ENCODE assay signal across 8 mouse cellular contexts in the genomic region with DNA sequence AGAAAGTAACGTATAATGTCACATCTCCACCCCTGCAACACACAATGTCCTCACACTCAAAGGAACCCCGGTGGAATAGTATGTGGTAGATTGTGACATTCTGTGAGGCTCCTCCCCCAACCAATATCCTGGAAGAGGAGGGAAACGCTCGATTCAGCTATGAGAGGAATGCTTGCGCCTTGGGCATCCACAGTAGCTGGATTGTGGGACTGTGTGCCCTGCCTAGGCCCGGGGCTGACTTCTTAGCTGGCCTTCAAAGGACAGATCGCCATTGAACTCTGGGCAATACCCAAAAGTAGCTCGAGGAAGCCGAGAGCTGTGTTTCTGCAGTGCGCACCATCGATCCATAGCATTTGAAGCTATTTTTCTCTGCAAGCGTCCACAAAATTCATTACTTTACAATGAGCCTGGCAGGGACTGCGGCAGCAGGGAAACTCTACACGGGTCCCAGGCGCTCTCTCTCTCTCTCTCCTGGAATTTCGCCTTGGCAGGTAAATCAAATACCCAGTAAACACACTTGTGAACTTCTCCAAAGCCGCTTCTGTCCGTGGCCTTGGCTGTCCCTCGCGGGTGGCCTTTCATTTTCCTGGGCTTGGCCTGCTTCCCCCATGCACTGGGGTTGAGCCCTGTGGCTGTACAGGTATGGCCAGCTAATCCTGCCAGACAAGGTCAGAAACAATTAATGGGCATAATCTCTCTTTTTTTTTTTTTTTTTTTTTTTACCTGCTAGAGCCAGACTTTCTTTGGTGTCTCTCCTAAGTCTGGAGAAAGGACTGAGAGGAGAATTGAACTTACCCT. TPM values are rescaled to one million over a fixed set of nuclear protein-coding genes. Genes with fewer than 3 reads are reported as not detected.
DNase-seq lines count a peak whose midpoint lies in the region; ATAC-seq lines count a peak whose summit lies in the region.

No protein-coding gene starts in this region.

- H3K27ac ChIP-seq in kidney, embryonic 16.5 days (ENCODE audit: low read length): peak overlapping the region; percentile 44; the same call in 1 of the 2 replicates
- H3K27ac ChIP-seq in forebrain, embryonic 13.5 days: peak overlapping the region; percentile 19; the same call in 1 of the 2 replicates
- peak overlapping the region; percentile 45; the same call in 1 of the 2 replicates for H3K27ac ChIP-seq in midbrain, embryonic 14.5 days (replicated peaks; ENCODE audit: low read depth, low read length)

- H3K4me3 ChIP-seq in kidney, embryonic 16.5 days (ENCODE audit: low read length): no peak overlapping the region
- H3K4me3 ChIP-seq in forebrain, embryonic 13.5 days: no peak overlapping the region
- no peak overlapping the region for H3K4me3 ChIP-seq in midbrain, embryonic 14.5 days (replicated peaks; ENCODE audit: low read depth, low read length)

- no peak overlapping the region for H3K4me2 ChIP-seq in kidney, embryonic 16.5 days (replicated peaks; ENCODE audit: low read depth, low read length)
- H3K4me2 ChIP-seq in forebrain, embryonic 13.5 days: no peak overlapping the region
- no peak overlapping the region for H3K4me2 ChIP-seq in midbrain, embryonic 14.5 days (ENCODE audit: low read length)

- H3K9me3 ChIP-seq in kidney, embryonic 16.5 days (ENCODE audit: low read length): no peaks in the 10 kb centered on the region
- H3K9me3 ChIP-seq in forebrain, embryonic 13.5 days (replicated peaks): no peaks in the 10 kb centered on the region
- no peaks in the 10 kb centered on the region for H3K9me3 ChIP-seq in midbrain, embryonic 14.5 days (ENCODE audit: control insufficient read depth, low read length)

- no peaks in the 10 kb centered on the region for H3K27me3 ChIP-seq in kidney, embryonic 16.5 days (ENCODE audit: insufficient read depth, low read length)
- H3K27me3 ChIP-seq in forebrain, embryonic 13.5 days: no peaks in the 10 kb centered on the region
- H3K27me3 ChIP-seq in midbrain, embryonic 14.5 days (ENCODE audit: control insufficient read depth, insufficient read depth, low read length): no peaks in the 10 kb centered on the region

- H3K36me3 ChIP-seq in kidney, embryonic 16.5 days (ENCODE audit: insufficient read depth, low read length): no peaks in the 10 kb centered on the region
- no peaks in the 10 kb centered on the region for H3K36me3 ChIP-seq in forebrain, embryonic 13.5 days (ENCODE audit: poor library complexity, severe bottlenecking)
- no peaks in the 10 kb centered on the region for H3K36me3 ChIP-seq in midbrain, embryonic 14.5 days (ENCODE audit: control insufficient read depth, insufficient read depth, low read length)

- ATAC-seq in kidney, embryonic 16.5 days (ENCODE audit: low FRiP score, low TSS enrichment): no peak
- ATAC-seq in forebrain, embryonic 13.5 days: no peak
- ATAC-seq in midbrain, embryonic 14.5 days (ENCODE audit: low FRiP score, low TSS enrichment): no peak
- ATAC-seq in megakaryocyte progenitor cell, adult 5-6 weeks (replicated peaks; ENCODE audit: poor library complexity): no peak

- WGBS in kidney, embryonic 16.5 days: 34% methylated on average over 20 of the region's 20 CpGs
- WGBS in forebrain, embryonic 13.5 days: 50% methylated on average over 20 of the region's 20 CpGs
- 51% methylated on average over 20 of the region's 20 CpGs for WGBS in midbrain, embryonic 14.5 days

- peak; percentile 51 for DNase-seq in adrenal gland, adult 2 months
- no peak for DNase-seq in adrenal gland, postnatal 4 days (ENCODE audit: low spot score in 2 of 2)
- DNase-seq in kidney, adult 9 months: no peak
- DNase-seq in midbrain, embryonic 14.5 days: no peak
- DNase-seq in cerebellum, adult 8-10 months: no peak

- H3K4me1 ChIP-seq in kidney, embryonic 16.5 days (ENCODE audit: insufficient read depth, low read length): peaks cover 36% of the 10 kb centered on the region
- H3K4me1 ChIP-seq in forebrain, embryonic 13.5 days: peaks cover 53% of the 10 kb centered on the region
- peaks cover 25% of the 10 kb centered on the region for H3K4me1 ChIP-seq in midbrain, embryonic 14.5 days (ENCODE audit: control insufficient read depth, insufficient read depth, low read length)

- H3K9ac ChIP-seq in kidney, embryonic 16.5 days (replicated peaks; ENCODE audit: low read length): 0 out of 2 replicates have a peak overlapping the region, but pooled peaks have one; percentile 1
- no peak overlapping the region; the same call in 1 of the 2 replicates for H3K9ac ChIP-seq in forebrain, embryonic 13.5 days
- no peak overlapping the region; the same call in 1 of the 2 replicates for H3K9ac ChIP-seq in midbrain, embryonic 14.5 days (replicated peaks; ENCODE audit: low read length)

RNA-seq across cellular contexts. Expression of a gene that starts 32.3 kb away (rescaled TPM):
- total RNA-seq in adrenal gland, adult 2 months (2021): 1 to 10 TPM; 3.4 to 8.3 TPM
- 2.1 TPM in 2 replicates for polyA plus RNA-seq in adrenal gland, adult 2 months (2012; rRNA removed)
- total RNA-seq in adrenal gland, postnatal 4 days (2021): 10 to 100 TPM; 15.4 to 20.3 TPM
- polyA plus RNA-seq in kidney, embryonic 16.5 days (2015; fragmentation: Nextera tagmentation; extraction: Ambion mirVana): 24.8 and 26.1 TPM in 2 replicates
- 39.7 and 42.2 TPM in 2 replicates for polyA plus RNA-seq in forebrain, embryonic 13.5 days (2015; fragmentation: Nextera tagmentation; extraction: Ambion mirVana)
- 62.0 and 77.8 TPM in 2 replicates for polyA plus RNA-seq in midbrain, embryonic 14.5 days (2014; fragmentation: Nextera tagmentation; extraction: Ambion mirVana)
- total RNA-seq in megakaryocyte progenitor cell, adult 5-6 weeks (2015): 0.68 and 1.1 TPM in 2 replicates
- 1.1 and 1.3 TPM in 2 replicates for total RNA-seq in megakaryocyte progenitor cell, adult 5-6 weeks (2017)
